Mouse (Mus musculus) small intestine, adult 2 months (tissue): ENCODE data around the gene 2610528J11Rik. TPM values are rescaled to one million over a fixed set of nuclear protein-coding genes. Genes with fewer than 3 reads are reported as not detected.

Source experiments
- H3K27ac ChIP-seq: fragments of 200-500 bp; 2 replicates; pipeline ENCODE4 v1.5.1; 2012; ENCODE audit warnings: low read depth, low read length, control low read depth, inconsistent platforms; ENCODE audit not compliant: insufficient read depth
- H3K27me3 ChIP-seq: fragments of 200-500 bp; 2 replicates; pipeline ENCODE4 v1.6.1; 2012; ENCODE audit warnings: mild to moderate bottlenecking, moderate library complexity, low read length, inconsistent platforms; ENCODE audit not compliant: control insufficient read depth, insufficient read depth
- H3K36me3 ChIP-seq: fragments of 200-500 bp; 2 replicates; pipeline ENCODE4 v1.6.1; 2012; ENCODE audit warnings: mild to moderate bottlenecking, low read length, control low read depth, inconsistent platforms; ENCODE audit not compliant: control insufficient read depth, insufficient read depth
- H3K4me1 ChIP-seq: fragments of 200-500 bp; 2 replicates; pipeline ENCODE4 v1.6.1; 2012; ENCODE audit warnings: low read length, inconsistent platforms, mixed read lengths; ENCODE audit not compliant: control insufficient read depth, insufficient read depth, insufficient read length
- H3K4me3 ChIP-seq: fragments of 200-500 bp; 2 replicates; pipeline ENCODE4 v1.5.1; 2012; ENCODE audit warnings: low read depth, mild to moderate bottlenecking, control low read depth, inconsistent platforms, low read length, moderate library complexity
- CTCF ChIP-seq: fragments of 200-500 bp; IDR thresholded peaks from 2 replicates; pipeline ENCODE4 v1.5.1; 2012; ENCODE audit warnings: low read depth, mild to moderate bottlenecking, control low read depth, inconsistent platforms, low read length, moderate library complexity, mixed read lengths; ENCODE audit not compliant: insufficient replicate concordance, insufficient read length; ENCODE audit errors: extremely low read depth
- POLR2A ChIP-seq: fragments of 200-500 bp; IDR thresholded peaks from 2 replicates; pipeline ENCODE4 v1.6.1; 2012; ENCODE audit warnings: low read depth, mild to moderate bottlenecking, control low read depth, inconsistent platforms, low read length, moderate library complexity
- WGBS: fragments of 180-500 bp; shearing (Covaris S2); methylation state at CpG from one replicate; pipeline ENCODE4 v1.1.7; 2018; 5-methylcytosine and 5-hydroxymethylcytosine counted together
- polyA plus RNA-seq: library from polyadenylated mRNA; depleted of rRNA; stranded (reverse); fragments of >200 nt; gene quantifications from 2 replicates; pipeline ENCODE4 v1.2.3, GENCODE M21; 2012; rRNA removed

Gene 2610528J11Rik
- polyA plus RNA-seq, 1 experiment, result 164 TPM

DNA sequence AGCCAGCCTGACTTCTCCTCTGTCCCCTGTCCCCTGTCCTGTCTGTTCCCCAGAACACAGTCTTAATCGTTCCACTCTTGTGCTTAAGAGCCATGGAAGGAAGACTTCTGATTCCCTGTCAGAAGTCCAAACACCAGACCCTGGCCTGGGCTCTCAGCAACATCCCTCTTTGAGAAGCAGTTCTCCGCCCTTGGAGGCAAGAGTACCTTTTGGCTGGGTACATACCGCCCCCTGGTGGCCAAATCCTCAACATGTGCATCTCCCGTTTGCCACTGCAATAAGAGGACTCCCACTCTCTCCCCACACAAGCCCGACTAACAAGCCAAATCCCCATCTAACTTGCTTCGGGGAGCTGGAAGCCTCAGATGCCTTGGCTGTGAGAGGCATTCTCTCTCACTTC lies 49.3 kb downstream of the 2610528J11Rik start:
- H3K27me3 ChIP-seq, result peaks cover 3% of the 10 kb centered on the region; the same call in 1 of the 2 replicates
- no peaks in the 10 kb centered on the region for H3K4me1 ChIP-seq
- TF ChIP-seq POLR2A, result no peak
- TF ChIP-seq CTCF, result peak; percentile 86; the same call in 1 of the 2 replicates
- no peak overlapping the region for H3K4me3 ChIP-seq
- H3K36me3 ChIP-seq, result no peaks in the 10 kb centered on the region
- H3K27ac ChIP-seq, result no peak overlapping the region
- 2% methylated on average over 6 of the region's 6 CpGs for WGBS

DNA sequence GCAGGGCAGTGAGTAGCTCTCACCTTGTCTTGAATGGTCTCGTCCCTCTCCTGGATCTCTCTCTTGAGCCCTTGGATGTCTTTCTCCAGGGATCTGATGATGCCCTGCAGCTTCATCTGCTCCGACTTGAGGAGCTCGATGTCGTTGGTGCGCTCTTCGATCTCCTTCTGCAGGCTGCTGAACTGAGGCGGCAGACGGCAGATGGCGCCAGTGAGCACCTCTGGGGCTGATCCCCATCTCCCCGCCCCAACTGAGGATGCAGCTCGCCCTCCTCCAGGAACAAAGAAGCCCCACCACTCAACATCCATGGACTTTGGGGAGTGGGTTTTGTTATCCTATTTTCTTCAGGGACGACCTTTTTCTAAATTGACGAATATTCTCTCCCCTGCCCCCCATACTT lies 52.5 kb downstream of the 2610528J11Rik start:
- TF ChIP-seq POLR2A, result no peak
- peak; percentile 53; the same call in 1 of the 2 replicates for TF ChIP-seq CTCF
- 37% methylated on average over 13 of the region's 13 CpGs for WGBS
- Histone ChIP-seq H3K4me3 (no peak overlapping the region), H3K4me1 (no peaks in the 10 kb centered on the region), H3K27ac (no peak overlapping the region), H3K36me3 (no peaks in the 10 kb centered on the region), H3K27me3 (0 out of 2 replicates have a peak, but pooled peaks cover 3% of the 10 kb centered on the region)

Other genes with a start within 250 kb of the 2610528J11Rik start
- gene Ptprf, start 235.6 kb upstream of the 2610528J11Rik start, polyA plus RNA-seq, result 133 and 257 TPM in 2 replicates
- 18.5 and 35.1 TPM in 2 replicates for gene Szt2, start 117.7 kb upstream of the 2610528J11Rik start, polyA plus RNA-seq
- 10.7 and 19.5 TPM in 2 replicates for gene Med8, start 117.7 kb upstream of the 2610528J11Rik start, polyA plus RNA-seq
- 128 and 324 TPM in 2 replicates for gene Elovl1, start 98.9 kb upstream of the 2610528J11Rik start, polyA plus RNA-seq
- gene Cdc20, start 89.6 kb upstream of the 2610528J11Rik start, polyA plus RNA-seq, result 22.3 and 42.8 TPM in 2 replicates
- gene Mpl, start 69.5 kb upstream of the 2610528J11Rik start, polyA plus RNA-seq, result 0.08 TPM in 1 of 2 replicates, not detected in the other
- 8.6 and 16.2 TPM in 2 replicates for gene Tie1, start 36.9 kb upstream of the 2610528J11Rik start, polyA plus RNA-seq
- 37.2 and 68.8 TPM in 2 replicates for gene Tmem125, start 17.0 kb downstream of the 2610528J11Rik start, polyA plus RNA-seq
- not detected in 2 replicates for gene Cfap57, start 93.8 kb downstream of the 2610528J11Rik start, polyA plus RNA-seq
- gene Ebna1bp2, start 93.8 kb downstream of the 2610528J11Rik start, polyA plus RNA-seq, result 4.5 and 11.2 TPM in 2 replicates
- not detected in 2 replicates for gene Olfr62, start 132.0 kb downstream of the 2610528J11Rik start, polyA plus RNA-seq
- 0.24 TPM in 1 of 2 replicates, not detected in the other for gene Olfr1342, start 165.8 kb downstream of the 2610528J11Rik start, polyA plus RNA-seq
- gene Olfr1341, start 176.5 kb downstream of the 2610528J11Rik start, polyA plus RNA-seq, result not detected in 2 replicates
- gene Olfr1340, start 193.1 kb downstream of the 2610528J11Rik start, polyA plus RNA-seq, result not detected in 2 replicates
- not detected in 2 replicates for gene Olfr1339, start 205.2 kb downstream of the 2610528J11Rik start, polyA plus RNA-seq
- not detected in 2 replicates for gene Olfr1338, start 231.7 kb downstream of the 2610528J11Rik start, polyA plus RNA-seq